Mouse (Mus musculus) small intestine, adult 2 months (tissue): ENCODE measurements around the gene Ccser1. TPM values are rescaled to one million over a fixed set of nuclear protein-coding genes. Genes with fewer than 3 reads are reported as not detected.

Experiments used
- H3K27ac ChIP-seq: fragments of 200-500 bp; 2 replicates; pipeline ENCODE4 v1.5.1; 2012; ENCODE audit warnings: low read depth, low read length, control low read depth, inconsistent platforms; ENCODE audit not compliant: insufficient read depth
- H3K27me3 ChIP-seq: fragments of 200-500 bp; 2 replicates; pipeline ENCODE4 v1.6.1; 2012; ENCODE audit warnings: mild to moderate bottlenecking, moderate library complexity, low read length, inconsistent platforms; ENCODE audit not compliant: control insufficient read depth, insufficient read depth
- H3K36me3 ChIP-seq: fragments of 200-500 bp; 2 replicates; pipeline ENCODE4 v1.6.1; 2012; ENCODE audit warnings: mild to moderate bottlenecking, low read length, control low read depth, inconsistent platforms; ENCODE audit not compliant: control insufficient read depth, insufficient read depth
- H3K4me1 ChIP-seq: fragments of 200-500 bp; 2 replicates; pipeline ENCODE4 v1.6.1; 2012; ENCODE audit warnings: low read length, inconsistent platforms, mixed read lengths; ENCODE audit not compliant: control insufficient read depth, insufficient read depth, insufficient read length
- H3K4me3 ChIP-seq: fragments of 200-500 bp; 2 replicates; pipeline ENCODE4 v1.5.1; 2012; ENCODE audit warnings: low read depth, mild to moderate bottlenecking, control low read depth, inconsistent platforms, low read length, moderate library complexity
- CTCF ChIP-seq: fragments of 200-500 bp; IDR thresholded peaks from 2 replicates; pipeline ENCODE4 v1.5.1; 2012; ENCODE audit warnings: low read depth, mild to moderate bottlenecking, control low read depth, inconsistent platforms, low read length, moderate library complexity, mixed read lengths; ENCODE audit not compliant: insufficient replicate concordance, insufficient read length; ENCODE audit errors: extremely low read depth
- POLR2A ChIP-seq: fragments of 200-500 bp; IDR thresholded peaks from 2 replicates; pipeline ENCODE4 v1.6.1; 2012; ENCODE audit warnings: low read depth, mild to moderate bottlenecking, control low read depth, inconsistent platforms, low read length, moderate library complexity
- WGBS: fragments of 180-500 bp; shearing (Covaris S2); methylation state at CpG from one replicate; pipeline ENCODE4 v1.1.7; 2018; 5-methylcytosine and 5-hydroxymethylcytosine counted together
- polyA plus RNA-seq: library from polyadenylated mRNA; depleted of rRNA; stranded (reverse); fragments of >200 nt; gene quantifications from 2 replicates; pipeline ENCODE4 v1.2.3, GENCODE M21; 2012

Gene Ccser1
- polyA plus RNA-seq, 1 experiment: 2.4 TPM

GRCm38 (mm10) chr6:61261381-61261780 is 81.3 kb downstream of the Ccser1 start:
- WGBS: 75% methylated on average over 3 of the region's 3 CpGs
- Histone ChIP-seq H3K36me3 (no peaks in the 10 kb centered on the region), H3K27ac (no peak overlapping the region)

DNA sequence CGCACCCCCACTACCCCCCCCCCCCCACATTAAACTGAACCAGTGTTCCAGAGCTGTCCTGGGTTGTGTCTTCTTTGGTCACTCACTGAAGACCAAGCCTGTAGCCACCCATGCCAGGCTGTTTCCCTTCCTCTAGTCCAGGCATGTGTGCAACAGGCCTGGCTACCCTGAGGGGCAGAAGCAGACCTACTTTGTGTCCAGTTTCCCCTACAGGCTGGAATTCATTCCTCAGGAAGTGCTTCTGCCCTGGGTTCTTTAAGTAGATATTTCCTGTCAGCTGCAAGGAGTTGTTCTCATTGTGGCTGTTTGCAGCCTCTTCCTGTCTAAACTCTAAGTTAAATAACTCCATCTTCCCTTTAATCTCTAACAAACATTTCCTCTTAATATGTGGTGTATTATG is 82.3 kb downstream of the Ccser1 start:
- TF ChIP-seq CTCF (no peak), POLR2A (no peak)
- no peak overlapping the region for H3K27ac ChIP-seq
- peaks cover 13% of the 10 kb centered on the region; the same call in 1 of the 2 replicates for H3K4me1 ChIP-seq
- no peaks in the 10 kb centered on the region for H3K36me3 ChIP-seq
- no peaks in the 10 kb centered on the region for H3K27me3 ChIP-seq
- H3K4me3 ChIP-seq: no peak overlapping the region
- 50% methylated on average over 1 of the region's 1 CpGs for WGBS

More at GRCm38 (mm10) chr6:61261381-61261780, 81.3 kb downstream of the Ccser1 start:
- no peak overlapping the region for H3K4me3 ChIP-seq
- TF ChIP-seq POLR2A (no peak), CTCF (no peak)
- no peaks in the 10 kb centered on the region for H3K27me3 ChIP-seq
- peaks cover 13% of the 10 kb centered on the region; the same call in 1 of the 2 replicates for H3K4me1 ChIP-seq

- H3K4me3 ChIP-seq: no peak overlapping the region
- H3K36me3 ChIP-seq: no peaks in the 10 kb centered on the region
- TF ChIP-seq POLR2A (no peak), CTCF (no peak)
- peaks cover 16% of the 10 kb centered on the region; the same call in 1 of the 2 replicates for H3K4me1 ChIP-seq
- peak overlapping the region; percentile 85 for H3K27ac ChIP-seq
- 24% methylated on average over 1 of the region's 1 CpGs for WGBS
- no peaks in the 10 kb centered on the region for H3K27me3 ChIP-seq
These were observed 83.2 kb downstream of the Ccser1 start for GRCm38 (mm10) chr6:61263291-61263690.

GRCm38 (mm10) chr6:61271033-61271432 is 90.9 kb downstream of the Ccser1 start:
- TF ChIP-seq POLR2A (no peak), CTCF (no peak)
- Histone ChIP-seq H3K4me3 (no peak overlapping the region), H3K27me3 (no peaks in the 10 kb centered on the region), H3K4me1 (peaks cover 5% of the 10 kb centered on the region; the same call in 1 of the 2 replicates), H3K36me3 (no peaks in the 10 kb centered on the region), H3K27ac (no peak overlapping the region)
- 75% methylated on average over 2 of the region's 2 CpGs for WGBS

DNA sequence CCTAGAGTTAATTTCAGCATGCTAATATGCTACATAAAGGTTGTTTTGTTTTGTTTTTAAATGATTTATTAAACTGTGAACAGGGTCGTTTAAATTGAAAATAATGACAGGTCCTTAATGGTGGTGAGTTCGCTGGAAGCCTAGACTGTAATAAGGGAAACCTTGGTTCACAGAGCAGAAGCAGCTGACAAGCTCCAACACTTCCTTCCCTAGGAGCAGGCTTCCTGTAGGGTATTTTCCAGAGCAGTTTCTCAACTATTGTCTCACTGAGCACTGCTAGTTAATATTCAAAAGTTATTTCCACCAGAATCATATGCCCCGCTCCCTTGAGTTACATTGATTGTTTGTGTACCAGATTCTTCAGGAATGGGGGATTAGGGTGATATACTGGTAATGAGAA is 93.3 kb downstream of the Ccser1 start:
- Histone ChIP-seq H3K4me3 (no peak overlapping the region), H3K36me3 (no peaks in the 10 kb centered on the region), H3K4me1 (peaks cover 2% of the 10 kb centered on the region; the same call in 1 of the 2 replicates), H3K27ac (no peak overlapping the region), H3K27me3 (no peaks in the 10 kb centered on the region)
- WGBS: 72% methylated on average over 3 of the region's 3 CpGs
- TF ChIP-seq POLR2A: no peak
- no peak for TF ChIP-seq CTCF

- Histone ChIP-seq H3K27me3 (no peaks in the 10 kb centered on the region), H3K4me3 (no peak overlapping the region), H3K27ac (no peak overlapping the region), H3K36me3 (no peaks in the 10 kb centered on the region), H3K4me1 (no peaks in the 10 kb centered on the region)
- TF ChIP-seq POLR2A (no peak), CTCF (no peak)
- WGBS: 35% methylated on average over 7 of the region's 7 CpGs
These were observed 99.4 kb downstream of the Ccser1 start for GRCm38 (mm10) chr6:61279506-61279905.

DNA sequence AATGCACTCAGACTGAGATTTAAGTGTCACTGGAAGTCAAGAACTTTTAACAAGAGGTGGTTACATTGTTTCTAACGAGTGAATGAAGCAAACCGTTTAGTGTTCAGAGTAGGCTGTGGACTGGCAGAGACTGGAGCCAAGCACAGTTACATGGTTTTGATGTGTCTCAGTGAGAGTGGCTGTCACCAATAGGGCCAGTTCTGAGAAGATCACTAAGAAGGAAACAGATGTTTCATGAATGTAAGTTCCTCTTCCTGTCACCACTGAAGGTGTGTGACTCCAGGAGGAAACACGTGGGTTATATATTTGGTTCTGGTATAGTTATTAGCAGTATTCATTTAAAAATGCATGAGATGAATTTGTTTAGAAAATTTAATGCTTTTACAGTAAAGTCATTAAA is 112.8 kb downstream of the Ccser1 start:
- WGBS: 71% methylated on average over 3 of the region's 3 CpGs

DNA sequence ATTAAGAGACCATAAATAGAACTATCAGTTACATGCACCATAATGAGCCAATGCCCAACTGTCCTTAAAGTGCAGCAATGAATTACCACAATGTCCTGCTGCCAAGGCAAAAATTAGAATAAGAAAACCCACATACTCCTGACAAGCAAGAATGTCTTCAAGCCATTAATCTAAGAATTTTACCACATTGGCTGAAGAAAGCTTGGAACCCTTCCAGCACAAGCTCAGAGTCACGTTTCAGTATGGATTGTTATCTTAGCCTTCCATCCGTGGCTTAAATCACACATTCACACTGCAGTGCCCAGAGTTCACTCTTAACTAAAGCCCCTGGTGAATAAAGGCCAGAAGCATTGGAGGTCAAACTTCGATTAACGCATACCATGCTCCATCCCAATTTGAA is 115.4 kb downstream of the Ccser1 start:
- no peaks in the 10 kb centered on the region for H3K27me3 ChIP-seq
- H3K4me3 ChIP-seq: no peak overlapping the region
- TF ChIP-seq CTCF: no peak
- TF ChIP-seq POLR2A: no peak
- no peaks in the 10 kb centered on the region for H3K4me1 ChIP-seq
- no peak overlapping the region for H3K27ac ChIP-seq
- 48% methylated on average over 4 of the region's 4 CpGs for WGBS
- H3K36me3 ChIP-seq: no peaks in the 10 kb centered on the region

More for the DNA sequence above, 112.8 kb downstream of the Ccser1 start:
- Histone ChIP-seq H3K36me3 (no peaks in the 10 kb centered on the region), H3K27me3 (no peaks in the 10 kb centered on the region), H3K4me1 (no peaks in the 10 kb centered on the region), H3K4me3 (no peak overlapping the region), H3K27ac (no peak overlapping the region)
- TF ChIP-seq POLR2A (no peak), CTCF (no peak)
